Mouse (Mus musculus): ENCODE measurements around the gene Glra1.

DNA sequence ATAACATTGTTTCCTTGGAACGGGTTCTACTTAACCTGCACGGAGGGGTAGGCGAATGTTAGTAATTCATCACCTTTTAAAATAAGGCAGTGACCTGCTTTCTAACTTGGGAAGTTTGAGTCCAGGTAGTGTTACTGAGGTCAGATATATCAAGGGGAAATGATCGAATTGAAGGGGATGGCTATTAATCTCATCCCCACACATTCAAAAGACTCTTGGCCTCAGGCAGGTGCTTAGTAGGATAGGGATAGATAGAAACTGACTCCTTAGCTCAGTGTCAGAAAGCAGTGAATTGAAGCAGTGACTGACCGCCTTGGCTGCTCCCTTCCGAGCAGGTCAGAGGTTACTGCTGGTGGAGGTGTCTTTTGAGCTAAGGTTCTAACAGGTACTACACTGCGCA is 136.5 kb downstream of the Glra1 start:
- no peak for TF ChIP-seq CTCF (IDR thresholded peaks at IDR 0.05; ENCODE audit: low read depth, low read length)
- TF ChIP-seq GATA1 (IDR thresholded peaks at IDR 0.05; ENCODE audit: borderline replicate concordance, low read length): no peak
- no peak for TF ChIP-seq GATA2 (IDR thresholded peaks at IDR 0.05; ENCODE audit: borderline replicate concordance, low read depth, low read length)
- no peak for TF ChIP-seq TAL1 (conservative IDR thresholded peaks at IDR 0.05; ENCODE audit: low read depth, low read length)
